Mouse (Mus musculus): ENCODE data around the gene Gpr107. TPM values are rescaled to one million over a fixed set of nuclear protein-coding genes. Genes with fewer than 3 reads are reported as not detected.
A peak's percentile ranks its signal among the peaks of the same experiment; 100 is the strongest.

Gene Gpr107
- polyA plus RNA-seq, 1 experiment, result 27.9 TPM

DNA sequence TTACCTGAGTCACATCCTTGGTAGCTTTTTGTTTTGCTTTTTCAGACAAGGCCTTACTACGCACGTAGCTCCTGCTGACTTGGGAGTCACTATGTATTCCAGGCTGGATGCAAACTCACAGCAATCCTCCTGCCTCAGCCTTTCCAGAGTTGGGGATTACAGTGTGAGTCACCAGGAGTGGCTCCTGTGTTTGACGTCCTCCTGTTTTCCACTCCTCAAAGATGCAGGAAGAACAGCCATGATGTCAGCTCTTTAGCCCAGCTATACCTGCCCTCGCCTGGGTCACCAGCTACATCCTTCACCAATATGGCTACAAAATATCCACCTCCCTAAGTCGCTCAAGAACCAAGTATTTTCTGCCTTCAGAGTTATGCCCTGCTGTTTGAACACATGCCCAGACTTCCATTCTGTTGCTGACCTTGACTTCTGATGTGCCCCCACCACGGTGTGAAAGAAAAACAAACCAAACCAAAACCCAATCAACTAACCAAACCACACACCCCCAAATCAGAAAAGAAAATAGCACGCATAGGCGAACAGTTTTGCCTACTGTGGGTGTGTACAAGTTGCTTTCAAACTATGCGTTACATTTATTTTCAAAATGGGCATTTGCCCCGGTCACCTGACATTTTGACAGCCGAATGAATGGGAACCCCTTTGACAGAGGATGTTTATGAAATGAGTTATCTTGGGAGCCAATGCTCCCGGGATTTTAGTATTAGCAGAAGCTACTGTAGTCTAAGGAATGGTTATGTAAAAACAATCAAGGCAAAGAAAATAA, 11.9 kb upstream of the Gpr107 start:
- H3K4me1 ChIP-seq (ENCODE audit: control insufficient read depth, insufficient read depth, low read length), result peaks cover 9% of the 10 kb centered on the region
- 31% methylated on average over 12 of the region's 12 CpGs for WGBS
- TF ChIP-seq POLR2A (IDR thresholded peaks at IDR 0.05; ENCODE audit: borderline replicate concordance, control insufficient read depth, low read depth, low read length), result no peak
- no peak for TF ChIP-seq CTCF (IDR thresholded peaks at IDR 0.05; ENCODE audit: control insufficient read depth, insufficient read depth, low read length)
- peak overlapping the region; percentile 88 for H3K4me3 ChIP-seq (replicated peaks; ENCODE audit: control insufficient read depth, low read depth, low read length)
- no peak overlapping the region for H3K27ac ChIP-seq (ENCODE audit: control insufficient read depth, insufficient read depth, low read depth, low read length, poor library complexity)

DNA sequence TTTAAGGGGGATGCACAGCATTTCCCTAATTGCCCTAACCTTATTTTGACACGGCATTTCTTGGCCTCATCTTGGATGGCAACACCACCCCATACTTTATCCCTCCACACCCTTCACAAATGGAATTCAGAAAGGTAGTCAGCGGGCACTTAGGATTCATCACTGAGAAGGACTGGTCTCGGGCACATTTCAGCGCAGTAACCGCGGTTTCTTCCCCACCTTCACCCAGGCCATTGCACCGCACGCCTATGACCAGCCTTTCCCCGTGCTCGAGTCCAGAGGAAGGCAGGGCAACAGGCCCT, 11.4 kb upstream of the Gpr107 start:
- H3K27ac ChIP-seq (ENCODE audit: control insufficient read depth, insufficient read depth, low read depth, low read length, poor library complexity), result peak overlapping the region; percentile 91
- peak overlapping the region; percentile 88 for H3K4me3 ChIP-seq (replicated peaks; ENCODE audit: control insufficient read depth, low read depth, low read length)
- peaks cover 9% of the 10 kb centered on the region for H3K4me1 ChIP-seq (ENCODE audit: control insufficient read depth, insufficient read depth, low read length)
- WGBS, result 2% methylated on average over 10 of the region's 10 CpGs
- TF ChIP-seq POLR2A (IDR thresholded peaks at IDR 0.05; ENCODE audit: borderline replicate concordance, control insufficient read depth, low read depth, low read length), result no peak
- no peak for TF ChIP-seq CTCF (IDR thresholded peaks at IDR 0.05; ENCODE audit: control insufficient read depth, insufficient read depth, low read length)

- H3K4me1 ChIP-seq (ENCODE audit: control insufficient read depth, insufficient read depth, low read length), result peaks cover 9% of the 10 kb centered on the region
- H3K4me3 ChIP-seq (replicated peaks; ENCODE audit: control insufficient read depth, low read depth, low read length), result peak overlapping the region; percentile 88
- peak overlapping the region; percentile 91 for H3K27ac ChIP-seq (ENCODE audit: control insufficient read depth, insufficient read depth, low read depth, low read length, poor library complexity)
- TF ChIP-seq POLR2A (IDR thresholded peaks at IDR 0.05; ENCODE audit: borderline replicate concordance, control insufficient read depth, low read depth, low read length), result 0 out of 2 replicates have a peak, but pooled peaks have one; percentile 30
- no peak for TF ChIP-seq CTCF (IDR thresholded peaks at IDR 0.05; ENCODE audit: control insufficient read depth, insufficient read depth, low read length)
- WGBS, result under 1% methylated on average over 78 of the region's 78 CpGs
These were observed 10.8 kb upstream of the Gpr107 start for GRCm38 (mm10) chr2:31141074-31141866.

DNA sequence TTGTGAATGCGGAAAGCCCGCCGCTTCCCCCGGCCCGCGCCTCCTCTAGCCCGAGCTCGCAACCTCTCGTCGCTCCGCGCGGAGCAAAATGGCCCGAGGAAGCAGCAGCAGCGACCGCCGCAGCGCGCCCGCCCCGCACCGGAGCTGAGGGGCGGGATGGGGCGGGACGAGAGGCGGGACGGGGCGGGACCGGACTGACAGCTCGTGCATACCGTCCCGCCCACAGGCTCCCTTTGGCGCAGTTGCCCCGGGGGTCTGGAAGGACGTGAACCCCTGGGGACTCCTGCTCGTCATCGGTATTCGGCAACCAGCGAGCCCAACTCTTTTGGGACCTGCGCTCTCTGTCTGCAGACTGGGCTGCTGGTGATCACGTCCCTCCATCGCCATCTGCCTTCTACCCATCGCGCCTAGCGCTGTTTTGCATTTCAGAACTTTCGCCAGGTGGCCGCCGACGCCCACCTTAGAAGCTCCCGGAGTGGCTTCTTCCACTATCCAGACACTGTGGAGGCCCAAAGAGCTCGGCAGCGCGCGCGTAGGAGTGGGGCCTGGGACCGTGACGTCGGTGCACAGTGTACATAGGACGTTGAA, 10.2 kb upstream of the Gpr107 start, which contains the start of gene Fnbp1:
Fnbp1 (minus strand) TSS at position 142 of the 588 bp plus-strand sequence.
- peak within 1 kb of the TSS; percentile 88 for H3K4me3 ChIP-seq (replicated peaks; ENCODE audit: control insufficient read depth, low read depth, low read length)
- H3K27ac ChIP-seq (ENCODE audit: control insufficient read depth, insufficient read depth, low read depth, low read length, poor library complexity), result peak within 1 kb of the TSS; percentile 91
- TF ChIP-seq CTCF (IDR thresholded peaks at IDR 0.05; ENCODE audit: control insufficient read depth, insufficient read depth, low read length) (0 out of 2 replicates have a peak, but pooled peaks have one; percentile 12), POLR2A (IDR thresholded peaks at IDR 0.05; ENCODE audit: borderline replicate concordance, control insufficient read depth, low read depth, low read length) (peak; percentile 95; the same call in 1 of the 2 replicates)
- WGBS, result under 1% methylated on average over 59 of the region's 59 CpGs
- peaks cover 9% of the 10 kb centered on the region for H3K4me1 ChIP-seq (ENCODE audit: control insufficient read depth, insufficient read depth, low read length)

DNA sequence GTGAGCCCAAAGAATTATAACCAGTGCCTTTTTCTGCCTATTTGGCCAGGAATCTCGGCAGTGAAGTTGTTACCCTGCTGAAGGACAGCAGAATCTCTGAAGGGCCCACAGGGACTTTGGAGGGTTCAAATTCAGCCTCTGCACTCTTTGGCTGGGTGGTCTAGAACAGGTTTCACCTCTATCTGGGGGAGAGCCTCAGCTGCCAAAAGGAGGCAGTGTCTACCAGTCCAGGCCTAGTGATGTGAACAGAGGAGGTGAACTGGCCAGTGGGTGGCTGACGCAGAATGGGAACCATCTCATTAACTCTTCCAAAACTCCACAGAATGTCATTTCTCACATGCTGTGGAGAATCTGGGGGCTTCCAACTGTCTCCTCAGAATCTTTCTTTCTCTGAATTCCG, 9.6 kb upstream of the Gpr107 start:
- TF ChIP-seq POLR2A (IDR thresholded peaks at IDR 0.05; ENCODE audit: borderline replicate concordance, control insufficient read depth, low read depth, low read length) (no peak), CTCF (IDR thresholded peaks at IDR 0.05; ENCODE audit: control insufficient read depth, insufficient read depth, low read length) (peak; percentile 62)
- Histone ChIP-seq H3K4me1 (ENCODE audit: control insufficient read depth, insufficient read depth, low read length) (peaks cover 6% of the 10 kb centered on the region), H3K4me3 (replicated peaks; ENCODE audit: control insufficient read depth, low read depth, low read length) (peak overlapping the region; percentile 88), H3K27ac (ENCODE audit: control insufficient read depth, insufficient read depth, low read depth, low read length, poor library complexity) (peak overlapping the region; percentile 91)
- WGBS, result 17% methylated on average over 3 of the region's 3 CpGs

DNA sequence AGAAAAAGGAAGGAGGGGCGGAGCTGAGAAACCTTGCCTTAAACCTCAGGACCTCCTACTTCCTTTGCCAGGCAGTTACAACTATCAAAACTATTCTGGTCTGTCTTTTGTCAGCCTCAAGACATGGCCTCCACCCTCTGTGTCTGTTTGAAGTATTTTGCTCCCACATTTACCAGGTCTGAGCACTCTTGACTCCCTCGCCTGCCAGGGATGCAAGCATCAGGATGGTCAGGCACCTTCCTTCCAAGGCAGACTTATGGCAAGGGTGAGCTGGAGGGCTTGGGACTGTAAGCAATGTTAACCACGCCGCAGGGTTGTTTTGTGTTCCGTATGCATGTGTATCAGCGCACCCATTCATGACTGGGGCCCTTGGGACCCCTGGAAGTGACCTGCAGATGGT, 8.8 kb upstream of the Gpr107 start:
- peaks cover 8% of the 10 kb centered on the region for H3K4me1 ChIP-seq (ENCODE audit: control insufficient read depth, insufficient read depth, low read length)
- TF ChIP-seq POLR2A (IDR thresholded peaks at IDR 0.05; ENCODE audit: borderline replicate concordance, control insufficient read depth, low read depth, low read length) (no peak), CTCF (IDR thresholded peaks at IDR 0.05; ENCODE audit: control insufficient read depth, insufficient read depth, low read length) (no peak)
- 1% methylated on average over 6 of the region's 6 CpGs for WGBS

GRCm38 (mm10) chr2:31143768-31144695, 8.1 kb upstream of the Gpr107 start:
- 5% methylated on average over 16 of the region's 16 CpGs for WGBS
- peaks cover 8% of the 10 kb centered on the region for H3K4me1 ChIP-seq (ENCODE audit: control insufficient read depth, insufficient read depth, low read length)
- no peak for TF ChIP-seq POLR2A (IDR thresholded peaks at IDR 0.05; ENCODE audit: borderline replicate concordance, control insufficient read depth, low read depth, low read length)
- no peak for TF ChIP-seq CTCF (IDR thresholded peaks at IDR 0.05; ENCODE audit: control insufficient read depth, insufficient read depth, low read length)
- peak overlapping the region; percentile 84 for H3K27ac ChIP-seq (ENCODE audit: control insufficient read depth, insufficient read depth, low read depth, low read length, poor library complexity)
- peak overlapping the region; percentile 76 for H3K4me3 ChIP-seq (replicated peaks; ENCODE audit: control insufficient read depth, low read depth, low read length)

More for the DNA sequence above, 8.8 kb upstream of the Gpr107 start:
- Histone ChIP-seq H3K4me3 (replicated peaks; ENCODE audit: control insufficient read depth, low read depth, low read length) (peak overlapping the region; percentile 76), H3K27ac (ENCODE audit: control insufficient read depth, insufficient read depth, low read depth, low read length, poor library complexity) (peak overlapping the region; percentile 84)

All from bone marrow, adult 2 months (tissue).